Mouse (Mus musculus) intestine, postnatal 0 days (tissue): ENCODE data around the gene Tgfbr3l. TPM values are rescaled to one million over a fixed set of nuclear protein-coding genes. Genes with fewer than 3 reads are reported as not detected.

Experiments
- ATAC-seq: fragments of 200-750 bp; cut with Nextera tagmentation; 2 replicates; pipeline ENCODE4 v1.8.0; 2017; ENCODE audit warnings: mild to moderate bottlenecking, moderate TSS enrichment, moderate library complexity
- H3K27ac ChIP-seq: fragments of 300-500 bp; sonication (generic); 2 replicates; pipeline ENCODE4 v1.5.1; 2014; ENCODE audit warnings: mild to moderate bottlenecking, low read depth, low read length, moderate library complexity
- H3K27me3 ChIP-seq: fragments of 300-500 bp; sonication (generic); replicated peaks from 2 replicates; pipeline ENCODE4 v1.6.1; 2014; ENCODE audit warnings: low read length, mixed read lengths; ENCODE audit not compliant: control insufficient read depth, insufficient read depth
- H3K36me3 ChIP-seq: fragments of 300-500 bp; sonication (generic); 2 replicates; pipeline ENCODE4 v1.6.1; 2014; ENCODE audit warnings: mild to moderate bottlenecking, moderate library complexity; ENCODE audit not compliant: control insufficient read depth, insufficient read depth
- H3K4me1 ChIP-seq: fragments of 300-500 bp; sonication (generic); replicated peaks from 2 replicates; pipeline ENCODE4 v1.6.1; 2014; ENCODE audit warnings: antibody characterized with exemption, low read length, mixed read lengths; ENCODE audit not compliant: control insufficient read depth, insufficient read depth
- H3K4me2 ChIP-seq: fragments of 300-500 bp; sonication (generic); replicated peaks from 2 replicates; pipeline ENCODE4 v1.6.1; 2014; ENCODE audit warnings: low read depth, mild to moderate bottlenecking, moderate library complexity
- H3K4me3 ChIP-seq: fragments of 300-500 bp; sonication (generic); 2 replicates; pipeline ENCODE4 v1.5.1; 2014; ENCODE audit warnings: low read depth, low read length
- H3K9ac ChIP-seq: fragments of 300-500 bp; sonication (generic); 2 replicates; pipeline ENCODE4 v1.6.1; 2014; ENCODE audit warnings: mild to moderate bottlenecking, low read depth, low read length
- H3K9me3 ChIP-seq: fragments of 300-500 bp; sonication (generic); 2 replicates; pipeline ENCODE4 v1.6.1; 2016; ENCODE audit warnings: mixed run types; ENCODE audit not compliant: control insufficient read depth
- CTCF ChIP-seq: sonication (generic); IDR thresholded peaks from 2 replicates; pipeline ENCODE4 v1.5.1; 2016; ENCODE audit warnings: low read depth, mild to moderate bottlenecking, control low read depth, antibody characterized with exemption, moderate library complexity
- WGBS: fragments of 180-500 bp; shearing (Covaris S2); extraction: QIAGEN DNeasy Blood & Tissue Kit; methylation state at CpG from one replicate; pipeline ENCODE4 v1.1.7; 2014; 5-methylcytosine and 5-hydroxymethylcytosine counted together
- polyA plus RNA-seq: library from polyadenylated mRNA; unstranded; fragments of >200 nt; fragmentation: Nextera tagmentation; extraction: Ambion mirVana; gene quantifications from 2 replicates; pipeline ENCODE4 v1.2.1, GENCODE M21; 2015

Gene Tgfbr3l
- polyA plus RNA-seq, 1 experiment from 2014 or later = 0.87 TPM

DNA sequence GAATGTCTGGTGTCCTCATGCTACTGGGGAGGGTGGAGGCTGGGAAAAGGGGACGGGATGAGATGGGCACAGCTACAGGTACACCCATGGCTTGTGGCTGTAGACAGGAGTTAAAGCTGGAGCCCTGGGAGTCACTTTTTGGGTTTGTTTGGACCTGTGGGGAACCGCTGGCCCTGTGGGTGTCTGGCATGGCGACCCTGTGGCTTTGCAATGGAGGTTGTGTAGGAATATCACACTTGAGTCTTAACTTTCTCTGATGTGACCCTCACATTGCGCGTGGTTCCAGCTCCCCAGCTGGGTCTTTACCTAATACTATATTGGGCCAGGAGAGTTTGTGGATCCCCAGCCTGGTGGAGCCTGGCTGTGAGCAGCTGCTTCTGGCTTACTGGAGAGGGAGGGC lies 3.0 kb upstream of the Tgfbr3l start:
- 96% methylated on average over 5 of the region's 5 CpGs for WGBS
- Histone ChIP-seq H3K9ac (no peak overlapping the region), H3K27me3 (no peaks in the 10 kb centered on the region), H3K4me1 (peaks cover 2% of the 10 kb centered on the region; the same call in 1 of the 2 replicates), H3K36me3 (peaks cover 63% of the 10 kb centered on the region), H3K4me2 (no peak overlapping the region), H3K27ac (no peak overlapping the region), H3K4me3 (no peak overlapping the region), H3K9me3 (no peaks in the 10 kb centered on the region)
- ATAC-seq = no peak
- no peak for TF ChIP-seq CTCF

DNA sequence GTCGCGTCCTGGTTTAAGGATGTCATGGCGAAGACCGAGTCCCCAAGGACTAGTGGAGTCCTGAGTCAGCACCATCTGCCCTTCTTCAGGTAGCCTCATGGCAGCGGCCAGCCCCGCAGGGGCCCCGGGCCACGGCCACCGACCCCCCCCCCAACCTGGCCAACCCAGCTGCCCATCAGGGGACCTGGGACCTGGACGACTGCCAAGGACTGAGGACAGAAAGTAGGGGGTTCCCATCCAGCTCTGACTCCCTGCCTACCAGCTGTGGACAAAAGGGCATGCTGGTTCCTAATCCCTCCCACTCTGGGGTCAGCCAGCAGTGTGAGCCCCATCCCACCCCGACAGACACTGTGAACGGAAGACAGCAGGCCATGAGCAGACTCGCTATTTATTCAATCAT lies 2.3 kb upstream of the Tgfbr3l start:
- Histone ChIP-seq H3K4me2 (no peak overlapping the region), H3K27ac (no peak overlapping the region), H3K9me3 (no peaks in the 10 kb centered on the region), H3K4me3 (no peak overlapping the region), H3K4me1 (no peaks in the 10 kb centered on the region), H3K27me3 (no peaks in the 10 kb centered on the region), H3K9ac (no peak overlapping the region; the same call in 1 of the 2 replicates), H3K36me3 (peaks cover 60% of the 10 kb centered on the region)
- ATAC-seq = no peak
- TF ChIP-seq CTCF = no peak
- WGBS = 88% methylated on average over 12 of the region's 13 CpGs

DNA sequence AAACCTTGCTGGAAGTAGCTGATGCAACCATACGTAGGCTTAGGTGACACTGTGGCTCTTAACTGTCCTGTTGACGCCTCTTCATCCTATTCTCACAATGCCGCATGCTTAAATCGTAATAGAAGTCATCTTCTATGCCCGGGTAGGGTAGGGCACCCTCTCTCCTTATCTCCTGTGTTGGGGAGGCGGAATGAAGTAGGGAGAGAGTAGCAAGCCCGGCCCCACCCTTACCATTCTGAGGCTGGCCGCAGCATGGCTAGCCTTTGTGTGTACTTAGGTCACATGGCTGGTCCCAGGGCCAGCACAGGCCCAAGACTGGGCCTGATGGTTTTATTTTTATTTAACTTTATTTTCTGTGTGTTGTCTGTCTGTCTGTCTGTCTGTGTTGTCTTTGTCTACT lies 773 bp upstream of the Tgfbr3l start:
- Histone ChIP-seq H3K4me3 (no peak overlapping the region), H3K27me3 (no peaks in the 10 kb centered on the region), H3K4me1 (no peaks in the 10 kb centered on the region), H3K27ac (no peak overlapping the region; the same call in 1 of the 2 replicates), H3K9me3 (no peaks in the 10 kb centered on the region), H3K4me2 (no peak overlapping the region), H3K9ac (no peak overlapping the region), H3K36me3 (peaks cover 60% of the 10 kb centered on the region)
- WGBS = 82% methylated on average over 8 of the region's 8 CpGs
- TF ChIP-seq CTCF = no peak
- ATAC-seq = no peak

DNA sequence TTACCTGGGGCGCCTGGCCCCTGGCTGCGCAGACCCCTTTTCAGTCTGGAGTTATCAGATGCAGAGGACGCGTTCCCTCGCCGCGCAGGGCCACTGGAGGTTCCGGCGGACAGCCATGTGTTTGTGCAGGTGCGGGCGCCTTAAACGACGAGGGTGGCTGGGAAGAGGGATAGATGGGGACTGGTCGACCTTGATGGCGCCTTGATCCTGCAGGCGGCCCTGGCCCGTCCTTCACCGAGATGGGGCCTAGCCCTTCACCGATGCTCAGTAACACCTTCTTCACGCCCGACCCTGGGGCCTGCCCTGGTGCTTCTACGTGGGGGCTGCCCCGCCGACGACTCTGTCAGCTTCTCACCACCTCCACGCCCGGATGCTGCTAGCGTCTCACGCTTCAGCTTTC lies 1.2 kb downstream of the Tgfbr3l start:
- no peaks in the 10 kb centered on the region for H3K27me3 ChIP-seq
- no peaks in the 10 kb centered on the region for H3K9me3 ChIP-seq
- TF ChIP-seq CTCF = no peak
- no peaks in the 10 kb centered on the region for H3K4me1 ChIP-seq
- 39% methylated on average over 28 of the region's 29 CpGs for WGBS
- peaks cover 43% of the 10 kb centered on the region for H3K36me3 ChIP-seq
- H3K9ac ChIP-seq = no peak overlapping the region
- no peak overlapping the region for H3K4me2 ChIP-seq
- no peak for ATAC-seq
- no peak overlapping the region for H3K27ac ChIP-seq
- no peak overlapping the region for H3K4me3 ChIP-seq

DNA sequence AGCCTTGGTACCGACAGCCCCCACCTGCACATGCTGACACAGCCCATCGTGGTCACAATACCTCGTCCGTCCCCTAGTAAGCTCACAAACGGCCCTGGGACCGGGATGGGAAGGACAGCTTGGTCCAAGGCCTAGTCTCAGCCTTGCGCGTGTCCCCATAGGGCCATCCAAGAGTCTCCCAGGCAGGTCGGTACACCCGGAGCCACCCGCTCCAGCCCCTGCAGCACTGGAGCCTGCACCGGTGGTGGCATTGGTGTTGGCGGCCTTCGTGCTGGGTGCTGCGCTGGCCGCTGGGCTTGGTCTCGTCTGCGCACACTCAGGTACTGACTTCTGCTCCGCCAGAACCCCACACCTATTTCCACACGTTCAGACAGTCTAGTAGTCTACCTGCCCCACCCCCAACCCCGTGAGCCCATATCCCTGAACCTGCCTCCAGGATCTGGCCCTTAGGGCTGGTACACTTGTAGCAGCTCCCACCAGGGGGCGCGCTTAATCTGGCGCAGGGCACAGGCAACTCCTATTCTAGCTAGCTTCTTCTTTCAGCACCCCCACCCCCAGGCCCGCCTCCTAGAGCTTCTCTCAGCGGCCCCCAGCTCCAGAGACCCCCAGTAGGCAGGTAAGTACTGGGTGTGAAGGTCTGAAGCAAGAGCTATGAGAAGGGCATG lies 2.4 kb downstream of the Tgfbr3l start:
- Histone ChIP-seq H3K4me1 (no peaks in the 10 kb centered on the region), H3K9me3 (no peaks in the 10 kb centered on the region), H3K9ac (no peak overlapping the region), H3K27me3 (no peaks in the 10 kb centered on the region), H3K4me3 (no peak overlapping the region), H3K27ac (no peak overlapping the region), H3K36me3 (peaks cover 41% of the 10 kb centered on the region), H3K4me2 (no peak overlapping the region)
- WGBS = 42% methylated on average over 26 of the region's 26 CpGs
- peak; percentile 20 for ATAC-seq
- peak; percentile 91 for TF ChIP-seq CTCF

DNA sequence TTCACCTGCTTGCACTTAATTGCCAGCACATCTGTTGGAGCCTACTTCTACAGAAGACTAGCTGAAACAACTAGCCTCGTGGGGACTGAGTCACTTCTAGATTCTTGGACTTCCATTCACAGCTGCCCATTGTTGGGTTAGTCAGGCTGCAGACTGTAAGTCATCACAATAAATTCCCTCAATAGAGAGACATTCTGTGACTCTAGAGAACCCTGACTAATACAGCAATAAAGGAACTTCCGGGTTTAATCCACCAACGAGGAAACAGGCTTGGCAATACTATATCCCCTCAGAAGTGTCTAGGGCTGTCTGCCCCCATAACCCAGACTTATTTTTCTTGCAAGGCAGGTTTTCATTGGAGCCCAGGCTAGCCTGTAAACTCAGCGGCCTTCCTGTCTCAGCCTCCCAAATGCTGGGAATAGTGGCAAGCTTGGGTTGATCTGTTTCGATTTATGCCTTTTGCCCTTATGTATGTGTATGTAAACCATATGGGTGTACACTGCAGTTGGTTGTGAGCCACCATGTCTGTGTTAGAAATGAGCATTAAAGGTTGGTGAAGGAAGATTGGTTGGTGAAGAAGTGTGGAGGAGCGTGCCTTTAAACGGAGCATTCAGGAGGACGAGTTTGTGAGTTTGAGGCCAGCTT lies 4.2 kb downstream of the Tgfbr3l start:
- peak overlapping the region; percentile 90 for H3K4me2 ChIP-seq
- H3K9ac ChIP-seq = 0 out of 2 replicates have a peak overlapping the region, but pooled peaks have one; percentile 59
- peak overlapping the region; percentile 92 for H3K4me3 ChIP-seq
- WGBS = 34% methylated on average over 8 of the region's 8 CpGs
- no peaks in the 10 kb centered on the region for H3K9me3 ChIP-seq
- peak overlapping the region; percentile 47 for H3K27ac ChIP-seq
- peaks cover 31% of the 10 kb centered on the region for H3K36me3 ChIP-seq
- no peaks in the 10 kb centered on the region for H3K27me3 ChIP-seq
- no peak for TF ChIP-seq CTCF
- H3K4me1 ChIP-seq = no peaks in the 10 kb centered on the region
- ATAC-seq = no peak
